Mouse (Mus musculus) embryonic facial prominence, embryonic 13.5 days (tissue): ENCODE results near the gene Dmap1. TPM values are rescaled to one million over a fixed set of nuclear protein-coding genes. Genes with fewer than 3 reads are reported as not detected.

Experiments used
- ATAC-seq: fragments of 200-750 bp; cut with Nextera tagmentation; 2 replicates; pipeline ENCODE4 v1.8.0; 2017; ENCODE audit warnings: low read depth; ENCODE audit not compliant: insufficient number of reproducible peaks, insufficient read depth, low FRiP score, low TSS enrichment
- H3K27ac ChIP-seq: fragments of 300-500 bp; sonication (generic); 2 replicates; pipeline ENCODE4 v1.5.1; 2015; ENCODE audit warnings: moderate library complexity, mild to moderate bottlenecking, inconsistent platforms
- H3K27me3 ChIP-seq: fragments of 300-500 bp; sonication (generic); 2 replicates; pipeline ENCODE4 v1.6.1; 2015; ENCODE audit warnings: mild to moderate bottlenecking, inconsistent platforms
- H3K36me3 ChIP-seq: fragments of 300-500 bp; sonication (generic); 2 replicates; pipeline ENCODE4 v1.6.1; 2015; ENCODE audit warnings: mild to moderate bottlenecking, inconsistent platforms
- H3K4me1 ChIP-seq: fragments of 300-500 bp; sonication (generic); 2 replicates; pipeline ENCODE4 v1.6.1; 2015; ENCODE audit warnings: inconsistent platforms
- H3K4me2 ChIP-seq: fragments of 300-500 bp; sonication (generic); 2 replicates; pipeline ENCODE4 v1.6.1; 2015; ENCODE audit warnings: moderate library complexity, mild to moderate bottlenecking, inconsistent platforms
- H3K4me3 ChIP-seq: fragments of 300-500 bp; sonication (generic); 2 replicates; pipeline ENCODE4 v1.5.1; 2015; ENCODE audit warnings: mild to moderate bottlenecking, inconsistent platforms
- H3K9ac ChIP-seq: fragments of 300-500 bp; sonication (generic); 2 replicates; pipeline ENCODE4 v1.6.1; 2015; ENCODE audit warnings: mild to moderate bottlenecking, inconsistent platforms
- H3K9me3 ChIP-seq: fragments of 300-500 bp; sonication (generic); 2 replicates; pipeline ENCODE4 v1.6.1; 2016; ENCODE audit warnings: inconsistent platforms
- WGBS: fragments of 180-500 bp; shearing (Covaris S2); methylation state at CpG from one replicate; pipeline ENCODE4 v1.1.7; 2015; ENCODE audit warnings: mixed read lengths; 5-methylcytosine and 5-hydroxymethylcytosine counted together
- polyA plus RNA-seq: library from polyadenylated mRNA; unstranded; fragments of >200 nt; fragmentation: Nextera tagmentation; extraction: Ambion mirVana; gene quantifications from 2 replicates; pipeline ENCODE4 v1.2.1, GENCODE M21; 2015

Dmap1 gene
- polyA plus RNA-seq, 1 experiment from 2014 or later = 77.1 TPM

- 81% methylated on average over 3 of the region's 3 CpGs for whole genome bisulfite sequencing
Measured at GRCm38 (mm10) chr4:117673901-117674300, 8.2 kb downstream of the Dmap1 start.

GRCm38 (mm10) chr4:117672042-117672441 is 10.0 kb downstream of the Dmap1 start:
- ATAC-seq = no peak
- peaks cover 46% of the 10 kb centered on the region for H3K36me3 ChIP-seq
- 86% methylated on average over 9 of the region's 9 CpGs for WGBS

More at GRCm38 (mm10) chr4:117673901-117674300, 8.2 kb downstream of the Dmap1 start:
- Histone ChIP-seq H3K9me3 (no peaks in the 10 kb centered on the region), H3K27ac (no peak overlapping the region), H3K27me3 (no peaks in the 10 kb centered on the region), H3K4me2 (no peak overlapping the region), H3K36me3 (peaks cover 63% of the 10 kb centered on the region), H3K4me3 (no peak overlapping the region), H3K4me1 (no peaks in the 10 kb centered on the region), H3K9ac (no peak overlapping the region)
- no peak for ATAC-seq

GRCm38 (mm10) chr4:117669874-117670273 is 12.2 kb downstream of the Dmap1 start:
- Histone ChIP-seq H3K9me3 (no peaks in the 10 kb centered on the region), H3K9ac (no peak overlapping the region), H3K4me1 (no peaks in the 10 kb centered on the region), H3K36me3 (peaks cover 28% of the 10 kb centered on the region), H3K27me3 (no peaks in the 10 kb centered on the region), H3K4me2 (no peak overlapping the region), H3K27ac (no peak overlapping the region), H3K4me3 (no peak overlapping the region)
- ATAC-seq = no peak
- WGBS = 79% methylated on average over 7 of the region's 7 CpGs

More at GRCm38 (mm10) chr4:117672042-117672441, 10.0 kb downstream of the Dmap1 start:
- H3K4me1 ChIP-seq = no peaks in the 10 kb centered on the region
- H3K4me3 ChIP-seq = no peak overlapping the region
- H3K9me3 ChIP-seq = no peaks in the 10 kb centered on the region
- no peaks in the 10 kb centered on the region for H3K27me3 ChIP-seq
- H3K4me2 ChIP-seq = no peak overlapping the region
- H3K9ac ChIP-seq = no peak overlapping the region
- H3K27ac ChIP-seq = no peak overlapping the region

GRCm38 (mm10) chr4:117666054-117666453 is 16.0 kb downstream of the Dmap1 start:
- Histone ChIP-seq H3K4me2 (no peak overlapping the region), H3K36me3 (peaks cover 14% of the 10 kb centered on the region; the same call in 1 of the 2 replicates), H3K9ac (no peak overlapping the region), H3K27me3 (no peaks in the 10 kb centered on the region), H3K9me3 (no peaks in the 10 kb centered on the region), H3K4me3 (no peak overlapping the region), H3K27ac (no peak overlapping the region), H3K4me1 (no peaks in the 10 kb centered on the region)
- 79% methylated on average over 8 of the region's 8 CpGs for WGBS
- ATAC-seq = no peak

GRCm38 (mm10) chr4:117665531-117665930 is 16.5 kb downstream of the Dmap1 start:
- Histone ChIP-seq H3K9ac (no peak overlapping the region), H3K4me1 (no peaks in the 10 kb centered on the region), H3K9me3 (no peaks in the 10 kb centered on the region), H3K27me3 (no peaks in the 10 kb centered on the region), H3K4me3 (no peak overlapping the region), H3K36me3 (peaks cover 20% of the 10 kb centered on the region; the same call in 1 of the 2 replicates), H3K27ac (no peak overlapping the region), H3K4me2 (no peak overlapping the region)
- no peak for ATAC-seq
- 83% methylated on average over 7 of the region's 7 CpGs for WGBS

GRCm38 (mm10) chr4:117664411-117665137 is 17.5 kb downstream of the Dmap1 start:
- H3K27me3 ChIP-seq = no peaks in the 10 kb centered on the region
- H3K36me3 ChIP-seq = peaks cover 25% of the 10 kb centered on the region; the same call in 1 of the 2 replicates
- H3K9ac ChIP-seq = no peak overlapping the region
- H3K4me3 ChIP-seq = no peak overlapping the region
- H3K4me2 ChIP-seq = no peak overlapping the region
- no peaks in the 10 kb centered on the region for H3K4me1 ChIP-seq
- H3K27ac ChIP-seq = no peak overlapping the region
- WGBS = 82% methylated on average over 10 of the region's 10 CpGs
- no peak for ATAC-seq
- H3K9me3 ChIP-seq = no peaks in the 10 kb centered on the region

GRCm38 (mm10) chr4:117660001-117660400 is 22.1 kb downstream of the Dmap1 start:
- Histone ChIP-seq H3K4me3 (no peak overlapping the region), H3K4me1 (peaks cover 38% of the 10 kb centered on the region), H3K27me3 (no peaks in the 10 kb centered on the region), H3K4me2 (no peak overlapping the region), H3K27ac (no peak overlapping the region), H3K9ac (no peak overlapping the region), H3K36me3 (peaks cover 22% of the 10 kb centered on the region; the same call in 1 of the 2 replicates), H3K9me3 (no peaks in the 10 kb centered on the region)
- WGBS = 91% methylated on average over 5 of the region's 5 CpGs
- no peak for ATAC-seq

GRCm38 (mm10) chr4:117658582-117659444 is 23.3 kb downstream of the Dmap1 start:
- Histone ChIP-seq H3K27me3 (no peaks in the 10 kb centered on the region), H3K9ac (no peak overlapping the region), H3K4me1 (peaks cover 50% of the 10 kb centered on the region), H3K27ac (no peak overlapping the region), H3K36me3 (peaks cover 22% of the 10 kb centered on the region; the same call in 1 of the 2 replicates), H3K4me2 (no peak overlapping the region), H3K9me3 (no peaks in the 10 kb centered on the region), H3K4me3 (no peak overlapping the region)
- no peak for ATAC-seq
- WGBS = 49% methylated on average over 14 of the region's 14 CpGs

- Histone ChIP-seq H3K4me2 (no peak overlapping the region), H3K36me3 (peaks cover 22% of the 10 kb centered on the region; the same call in 1 of the 2 replicates), H3K4me1 (peaks cover 50% of the 10 kb centered on the region), H3K4me3 (no peak overlapping the region), H3K27me3 (no peaks in the 10 kb centered on the region), H3K9ac (no peak overlapping the region), H3K27ac (peak overlapping the region; percentile 39), H3K9me3 (no peaks in the 10 kb centered on the region)
- 24% methylated on average over 4 of the region's 4 CpGs for WGBS
- ATAC-seq = no peak
Measured at GRCm38 (mm10) chr4:117657646-117658045, 24.4 kb downstream of the Dmap1 start.

- H3K9me3 ChIP-seq = no peaks in the 10 kb centered on the region
- H3K27ac ChIP-seq = peak overlapping the region; percentile 39
- H3K36me3 ChIP-seq = peaks cover 19% of the 10 kb centered on the region; the same call in 1 of the 2 replicates
- H3K9ac ChIP-seq = no peak overlapping the region
- ATAC-seq = no peak
- WGBS = 25% methylated on average over 6 of the region's 6 CpGs
- H3K4me2 ChIP-seq = no peak overlapping the region
- H3K27me3 ChIP-seq = no peaks in the 10 kb centered on the region
- H3K4me1 ChIP-seq = peaks cover 50% of the 10 kb centered on the region
- no peak overlapping the region for H3K4me3 ChIP-seq
Measured at GRCm38 (mm10) chr4:117656961-117657360, 25.1 kb downstream of the Dmap1 start.

GRCm38 (mm10) chr4:117655500-117655863 is 26.6 kb downstream of the Dmap1 start:
- Histone ChIP-seq H3K27me3 (no peaks in the 10 kb centered on the region), H3K4me2 (no peak overlapping the region), H3K9me3 (no peaks in the 10 kb centered on the region), H3K4me3 (no peak overlapping the region), H3K9ac (no peak overlapping the region), H3K27ac (no peak overlapping the region), H3K4me1 (peaks cover 50% of the 10 kb centered on the region), H3K36me3 (peaks cover 12% of the 10 kb centered on the region)
- ATAC-seq = no peak
- 33% methylated on average over 5 of the region's 5 CpGs for WGBS
